Mouse (Mus musculus) embryonic facial prominence, embryonic 12.5 days (tissue): ENCODE results near the gene Ctnna3. TPM values are rescaled to one million over a fixed set of nuclear protein-coding genes. Genes with fewer than 3 reads are reported as not detected.
"Not testable (repeated sequence)": the region's sequence is repeated elsewhere in the genome, so short reads cannot be mapped to it uniquely, and the experiment has no call there.

Experiments
- ATAC-seq: fragments of 200-750 bp; cut with Nextera tagmentation; 2 replicates; pipeline ENCODE4 v1.8.0; 2017; ENCODE audit not compliant: insufficient number of reproducible peaks, insufficient read depth, low FRiP score, low TSS enrichment
- H3K27ac ChIP-seq: fragments of 300-500 bp; sonication (generic); 2 replicates; pipeline ENCODE4 v1.5.1; 2016; ENCODE audit warnings: mild to moderate bottlenecking
- H3K27me3 ChIP-seq: fragments of 300-500 bp; sonication (generic); 2 replicates; pipeline ENCODE4 v1.6.1; 2016; ENCODE audit warnings: mild to moderate bottlenecking, moderate library complexity
- H3K36me3 ChIP-seq: fragments of 300-500 bp; sonication (generic); 2 replicates; pipeline ENCODE4 v1.6.1; 2016; ENCODE audit warnings: mild to moderate bottlenecking
- H3K4me1 ChIP-seq: fragments of 300-500 bp; sonication (generic); 2 replicates; pipeline ENCODE4 v1.6.1; 2016
- H3K4me2 ChIP-seq: fragments of 300-500 bp; sonication (generic); replicated peaks from 2 replicates; pipeline ENCODE4 v1.6.1; 2016; ENCODE audit warnings: mild to moderate bottlenecking, moderate library complexity
- H3K4me3 ChIP-seq: fragments of 300-500 bp; sonication (generic); 2 replicates; pipeline ENCODE4 v1.5.1; 2016; ENCODE audit warnings: mild to moderate bottlenecking
- H3K9ac ChIP-seq: fragments of 300-500 bp; sonication (generic); 2 replicates; pipeline ENCODE4 v1.6.1; 2016; ENCODE audit warnings: mild to moderate bottlenecking, moderate library complexity
- H3K9me3 ChIP-seq: fragments of 300-500 bp; sonication (generic); 2 replicates; pipeline ENCODE4 v1.6.1; 2016; ENCODE audit warnings: mild to moderate bottlenecking, moderate library complexity
- WGBS: fragments of 180-500 bp; shearing (Covaris S2); methylation state at CpG from one replicate; pipeline ENCODE4 v1.1.7; 2016; 5-methylcytosine and 5-hydroxymethylcytosine counted together
- polyA plus RNA-seq: library from polyadenylated mRNA; unstranded; fragments of >200 nt; fragmentation: Nextera tagmentation; extraction: Ambion mirVana; gene quantifications from 2 replicates; pipeline ENCODE4 v1.2.1, GENCODE M21; 2016

Ctnna3 gene
- polyA plus RNA-seq, 1 experiment from 2014 or later, result 0.32 TPM

DNA sequence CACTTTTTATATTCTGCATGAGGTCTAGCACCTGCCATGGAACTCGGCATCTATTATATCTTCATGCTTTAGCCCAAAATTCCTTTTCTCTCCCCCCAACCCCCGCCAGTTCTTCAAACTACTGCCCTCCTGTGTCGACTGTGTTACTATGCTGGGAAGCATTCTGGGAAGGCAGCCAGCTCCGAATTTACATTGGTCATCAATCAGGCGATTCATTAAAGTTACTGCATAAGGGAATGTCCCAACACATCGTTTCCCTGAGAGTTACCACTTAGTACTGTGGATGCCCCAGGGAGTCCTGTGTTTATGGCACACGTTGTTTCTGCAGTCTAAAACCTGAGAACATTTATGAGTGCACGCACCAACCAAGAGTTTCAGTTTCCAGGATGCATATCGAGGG lies 1288.1 kb downstream of the Ctnna3 start:
- Histone ChIP-seq H3K27me3 (no peaks in the 10 kb centered on the region), H3K36me3 (no peaks in the 10 kb centered on the region), H3K9me3 (no peaks in the 10 kb centered on the region), H3K4me2 (no peak overlapping the region), H3K4me1 (no peaks in the 10 kb centered on the region), H3K9ac (no peak overlapping the region), H3K27ac (no peak overlapping the region), H3K4me3 (no peak overlapping the region)
- no peak for ATAC-seq
- WGBS, result 75% methylated on average over 9 of the region's 9 CpGs

DNA sequence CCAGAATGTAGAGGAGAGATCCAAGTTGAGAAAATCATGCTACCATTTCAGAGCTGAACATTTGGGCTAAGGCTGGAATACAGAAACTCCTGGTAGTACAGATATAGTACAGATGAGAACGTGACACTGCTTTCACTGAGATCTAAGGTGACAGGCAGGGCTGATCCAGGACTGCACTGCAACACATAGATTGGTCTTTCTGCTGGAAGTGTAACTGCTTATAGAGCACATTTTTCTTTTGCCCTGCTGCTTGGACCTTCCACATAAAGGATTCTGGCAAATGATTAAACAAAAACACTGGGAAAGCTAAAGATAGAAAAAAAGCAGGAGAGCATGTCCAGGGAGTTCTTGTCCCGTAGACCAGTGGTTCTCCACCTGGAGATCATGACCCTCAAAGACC lies 1305.8 kb downstream of the Ctnna3 start:
- no peaks in the 10 kb centered on the region for H3K27me3 ChIP-seq
- H3K9me3 ChIP-seq, result no peaks in the 10 kb centered on the region
- no peak overlapping the region for H3K4me3 ChIP-seq
- WGBS, result 78% methylated on average over 2 of the region's 2 CpGs
- H3K4me2 ChIP-seq, result no peak overlapping the region
- no peak overlapping the region for H3K9ac ChIP-seq
- no peaks in the 10 kb centered on the region for H3K36me3 ChIP-seq
- H3K4me1 ChIP-seq, result no peaks in the 10 kb centered on the region
- ATAC-seq, result no peak
- no peak overlapping the region for H3K27ac ChIP-seq

DNA sequence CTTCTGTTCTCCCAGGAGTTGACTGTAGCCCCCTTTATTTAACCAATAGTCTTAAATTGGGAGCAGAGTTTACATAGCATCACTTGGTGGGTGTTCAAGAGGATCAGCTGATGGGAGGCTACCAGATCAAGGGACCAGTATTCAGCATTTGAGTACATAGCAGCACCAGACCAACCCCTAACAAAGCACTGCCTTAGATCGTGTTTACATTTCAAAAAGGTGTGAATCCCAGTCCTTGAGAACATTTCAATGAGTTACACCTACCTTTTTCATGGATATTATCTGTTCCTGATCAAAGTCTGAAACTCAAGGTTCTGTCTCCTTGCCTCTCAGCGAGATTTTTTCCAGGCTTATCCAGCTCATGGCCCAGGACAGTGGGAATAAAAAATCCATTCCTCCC lies 1306.7 kb downstream of the Ctnna3 start:
- WGBS, result 33% methylated on average over 2 of the region's 2 CpGs
- H3K9me3 ChIP-seq, result no peaks in the 10 kb centered on the region
- H3K4me2 ChIP-seq, result no peak overlapping the region
- H3K4me3 ChIP-seq, result no peak overlapping the region
- H3K27ac ChIP-seq, result no peak overlapping the region
- ATAC-seq, result no peak
- H3K4me1 ChIP-seq, result no peaks in the 10 kb centered on the region
- H3K36me3 ChIP-seq, result no peaks in the 10 kb centered on the region
- H3K9ac ChIP-seq, result no peak overlapping the region
- no peaks in the 10 kb centered on the region for H3K27me3 ChIP-seq

DNA sequence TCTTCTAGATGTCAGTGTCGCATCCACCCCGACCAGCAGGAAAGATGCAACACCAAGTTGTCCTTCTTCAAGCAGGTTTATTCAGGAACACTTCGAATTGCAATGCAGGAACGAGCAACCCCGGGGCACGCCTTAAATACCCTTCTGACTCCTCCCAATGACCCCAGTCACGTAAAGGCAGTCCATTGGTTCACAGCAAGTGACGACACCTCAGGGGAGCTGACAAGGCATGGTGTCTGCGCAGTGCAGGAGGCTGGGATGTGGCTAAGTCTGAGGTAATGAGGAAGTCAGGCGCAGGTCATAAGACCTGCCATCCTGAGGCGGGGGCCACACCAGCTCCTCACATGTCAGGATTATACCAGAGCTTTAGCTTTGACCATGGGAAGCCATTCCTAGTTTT lies 1311.8 kb downstream of the Ctnna3 start:
- WGBS, result 84% methylated on average over 11 of the region's 11 CpGs
- H3K4me1 ChIP-seq, H3K9me3 ChIP-seq, H3K27me3 ChIP-seq, H3K9ac ChIP-seq, H3K4me2 ChIP-seq, H3K4me3 ChIP-seq, H3K27ac ChIP-seq, ATAC-seq, H3K36me3 ChIP-seq: not testable (repeated sequence)

DNA sequence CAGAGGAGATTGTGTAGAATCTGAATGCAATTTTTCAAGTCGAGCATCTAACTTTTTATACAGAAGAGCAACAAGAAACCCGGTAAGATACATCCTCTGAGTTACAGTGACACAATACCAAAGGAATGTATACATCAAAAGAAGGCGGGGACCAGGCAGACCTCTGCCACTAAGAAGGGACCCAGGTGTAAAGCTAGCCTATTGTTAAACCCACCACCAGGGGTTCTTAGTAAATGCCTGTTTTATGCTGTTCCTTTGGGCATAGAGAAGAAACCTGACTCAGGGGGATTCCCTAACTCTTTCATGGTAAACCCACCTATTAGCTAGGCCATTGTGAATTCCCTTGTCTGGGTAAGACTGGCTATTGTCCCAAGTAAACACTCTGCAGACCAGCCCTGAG lies 1314.2 kb downstream of the Ctnna3 start:
- not testable (repeated sequence) for ATAC-seq, H3K36me3 ChIP-seq, H3K9ac ChIP-seq, H3K27ac ChIP-seq, H3K4me1 ChIP-seq, H3K4me2 ChIP-seq, H3K4me3 ChIP-seq, H3K27me3 ChIP-seq, H3K9me3 ChIP-seq
- WGBS, result 23% methylated on average over 3 of the region's 3 CpGs

DNA sequence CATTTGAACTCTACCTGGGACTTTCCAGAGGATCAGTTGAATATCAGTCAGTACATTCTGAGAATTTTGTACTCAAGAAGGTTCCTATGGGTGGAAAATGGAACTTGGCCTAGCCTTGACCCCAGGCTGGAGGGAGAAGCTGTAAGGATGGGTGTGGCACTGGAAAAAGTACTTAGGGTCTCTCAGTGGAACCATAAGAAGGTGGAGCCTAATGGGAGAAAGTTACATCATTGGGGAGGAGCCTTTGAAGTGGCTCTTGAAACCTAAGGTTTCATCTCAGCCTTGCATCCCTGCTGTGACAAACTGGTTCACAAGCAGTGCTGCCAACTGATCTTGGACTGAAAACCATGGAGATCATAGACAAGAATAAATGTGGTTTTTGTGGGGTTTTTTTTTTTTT lies 1318.8 kb downstream of the Ctnna3 start:
- Histone ChIP-seq H3K4me1 (no peaks in the 10 kb centered on the region), H3K4me3 (no peak overlapping the region), H3K9ac (no peak overlapping the region), H3K27me3 (no peaks in the 10 kb centered on the region), H3K9me3 (no peaks in the 10 kb centered on the region), H3K4me2 (no peak overlapping the region), H3K36me3 (no peaks in the 10 kb centered on the region), H3K27ac (no peak overlapping the region)
- no peak for ATAC-seq

DNA sequence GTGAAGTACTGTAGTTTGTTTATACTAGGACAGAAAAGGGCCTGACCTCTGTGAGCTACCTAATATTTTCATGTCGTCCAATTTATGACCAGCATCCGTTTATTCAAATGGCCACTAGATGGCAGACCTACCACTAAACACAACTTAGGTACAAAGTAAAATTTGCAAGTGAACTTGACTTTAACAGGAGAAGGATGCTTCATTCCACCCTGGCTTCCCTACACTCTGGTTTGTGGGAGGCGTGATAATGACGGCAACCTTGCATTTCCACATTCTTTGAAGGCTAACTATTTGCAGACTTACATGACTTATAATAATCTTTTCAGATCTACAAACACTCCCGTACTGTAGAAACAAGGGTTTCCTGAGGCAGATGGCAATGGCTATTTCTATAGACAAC lies 1320.9 kb downstream of the Ctnna3 start:
- Histone ChIP-seq H3K4me3 (no peak overlapping the region), H3K27me3 (no peaks in the 10 kb centered on the region), H3K9ac (no peak overlapping the region), H3K4me1 (no peaks in the 10 kb centered on the region), H3K27ac (no peak overlapping the region), H3K9me3 (no peaks in the 10 kb centered on the region), H3K4me2 (no peak overlapping the region), H3K36me3 (no peaks in the 10 kb centered on the region)
- no peak for ATAC-seq
- 35% methylated on average over 5 of the region's 5 CpGs for WGBS

DNA sequence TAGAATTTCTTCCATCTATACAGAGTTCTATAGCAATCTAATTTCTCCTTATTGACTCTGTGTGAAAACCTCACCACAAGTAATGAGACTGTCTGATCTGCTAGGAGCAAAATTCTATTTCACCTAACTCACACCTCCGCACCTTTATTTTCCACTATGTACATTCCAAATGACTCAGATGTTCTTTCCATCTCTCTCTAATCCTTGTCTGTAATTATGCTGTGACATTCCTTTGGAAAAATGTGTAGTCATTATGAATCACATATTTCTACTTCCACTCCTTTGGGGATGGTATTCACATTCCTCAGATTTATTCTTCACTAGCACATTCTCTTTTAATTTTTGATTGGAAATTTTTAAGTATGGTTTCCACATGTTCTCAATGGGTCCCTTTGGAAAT lies 1406.4 kb downstream of the Ctnna3 start:
- no peaks in the 10 kb centered on the region for H3K36me3 ChIP-seq
- no peak overlapping the region for H3K4me2 ChIP-seq
- no peaks in the 10 kb centered on the region for H3K27me3 ChIP-seq
- H3K27ac ChIP-seq, result no peak overlapping the region
- no peak overlapping the region for H3K4me3 ChIP-seq
- H3K9me3 ChIP-seq, result no peaks in the 10 kb centered on the region
- no peaks in the 10 kb centered on the region for H3K4me1 ChIP-seq
- 85% methylated on average over 1 of the region's 1 CpGs for WGBS
- no peak for ATAC-seq
- no peak overlapping the region for H3K9ac ChIP-seq

DNA sequence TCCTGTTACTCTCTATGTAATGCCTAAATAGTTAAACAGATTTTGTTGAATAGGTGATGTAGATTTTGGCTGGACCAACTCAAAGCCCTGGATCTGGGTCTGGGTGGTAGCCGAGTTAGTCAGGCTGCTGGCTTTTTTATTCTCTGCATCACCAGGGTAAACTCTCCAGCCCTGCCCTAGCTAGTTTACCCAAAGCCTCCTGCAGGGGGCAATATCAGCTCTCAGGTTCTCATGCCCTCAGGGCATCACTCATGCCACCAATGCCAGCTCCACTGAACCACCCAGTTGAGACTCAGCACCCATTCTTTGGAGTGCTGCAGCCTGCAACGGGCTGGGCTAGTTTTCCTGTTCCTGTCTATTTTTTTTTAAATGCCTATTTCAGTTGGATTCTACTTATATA lies 1431.5 kb downstream of the Ctnna3 start:
- Histone ChIP-seq H3K27me3 (no peaks in the 10 kb centered on the region), H3K9me3 (no peaks in the 10 kb centered on the region), H3K27ac (no peak overlapping the region), H3K36me3 (no peaks in the 10 kb centered on the region), H3K9ac (no peak overlapping the region), H3K4me2 (no peak overlapping the region), H3K4me1 (no peaks in the 10 kb centered on the region), H3K4me3 (no peak overlapping the region)
- no peak for ATAC-seq
- WGBS, result 75% methylated on average over 2 of the region's 2 CpGs

DNA sequence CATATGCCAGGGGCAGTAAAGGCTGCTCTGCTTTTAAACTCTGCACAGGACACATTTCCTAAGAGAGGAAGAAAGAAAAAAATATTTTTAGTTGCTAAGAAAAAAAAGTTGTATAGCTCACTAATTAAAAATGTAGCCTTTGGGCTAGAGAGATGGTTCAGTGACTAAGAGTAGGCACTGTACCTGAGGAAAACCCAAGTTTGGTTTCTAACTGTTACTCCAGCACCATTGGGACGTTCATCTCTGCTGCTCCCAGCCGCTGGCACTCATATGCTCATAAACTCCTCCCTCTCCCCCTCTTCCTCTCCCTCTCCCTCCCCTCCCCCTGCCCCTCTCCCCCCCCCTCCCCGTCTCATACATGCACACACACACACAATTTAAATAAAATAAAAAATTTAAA lies 1441.0 kb downstream of the Ctnna3 start:
- Histone ChIP-seq H3K9me3 (no peaks in the 10 kb centered on the region), H3K9ac (no peak overlapping the region), H3K27me3 (no peaks in the 10 kb centered on the region), H3K4me1 (no peaks in the 10 kb centered on the region), H3K27ac (no peak overlapping the region), H3K4me2 (no peak overlapping the region), H3K36me3 (no peaks in the 10 kb centered on the region), H3K4me3 (no peak overlapping the region)
- WGBS, result 62% methylated on average over 3 of the region's 3 CpGs
- ATAC-seq, result no peak

DNA sequence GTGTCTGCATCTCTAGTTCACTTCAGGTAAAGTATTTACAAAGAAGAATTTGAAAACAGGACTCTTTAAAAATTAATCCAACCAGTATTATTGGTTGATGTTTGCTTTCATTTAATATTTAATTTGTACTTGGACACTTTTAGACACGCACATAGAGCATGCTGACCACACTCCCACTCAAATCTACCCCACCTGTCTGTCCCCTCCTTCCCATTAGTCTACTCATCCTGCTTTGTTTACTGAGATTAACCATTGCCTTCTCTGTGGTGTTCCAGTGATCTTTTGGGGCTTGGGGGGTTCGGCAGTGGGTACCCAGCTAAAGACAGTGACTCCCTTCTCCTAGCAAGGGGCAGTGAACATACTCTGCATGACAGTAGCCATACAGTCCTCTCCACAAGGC lies 1446.6 kb downstream of the Ctnna3 start:
- H3K4me3 ChIP-seq, result no peak overlapping the region
- no peak overlapping the region for H3K9ac ChIP-seq
- WGBS, result 72% methylated on average over 2 of the region's 2 CpGs
- H3K27me3 ChIP-seq, result no peaks in the 10 kb centered on the region
- H3K27ac ChIP-seq, result no peak overlapping the region
- no peak overlapping the region for H3K4me2 ChIP-seq
- no peak for ATAC-seq
- H3K36me3 ChIP-seq, result no peaks in the 10 kb centered on the region
- no peaks in the 10 kb centered on the region for H3K9me3 ChIP-seq
- no peaks in the 10 kb centered on the region for H3K4me1 ChIP-seq

DNA sequence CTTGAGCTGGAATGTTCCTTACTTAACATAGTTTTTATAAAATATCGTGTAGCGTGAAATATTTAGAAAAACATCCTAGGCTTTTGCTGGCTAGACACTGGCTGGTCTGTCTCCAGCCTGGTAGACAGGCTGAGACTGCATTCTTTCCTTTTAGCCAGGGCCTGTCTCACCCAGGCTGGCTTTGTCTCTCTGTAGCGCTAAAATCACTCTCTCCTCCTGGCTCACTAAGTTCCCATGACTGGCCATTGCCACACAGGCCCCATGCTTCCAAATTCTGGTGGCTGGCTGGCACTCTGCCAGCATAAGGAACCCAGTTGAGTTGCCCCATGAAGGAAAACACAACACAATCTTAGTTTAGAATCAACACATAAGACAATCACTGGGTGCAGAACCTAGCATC lies 1450.0 kb downstream of the Ctnna3 start:
- Histone ChIP-seq H3K27ac (no peak overlapping the region), H3K4me1 (no peaks in the 10 kb centered on the region), H3K4me3 (no peak overlapping the region), H3K9ac (no peak overlapping the region), H3K36me3 (no peaks in the 10 kb centered on the region), H3K27me3 (no peaks in the 10 kb centered on the region), H3K9me3 (no peaks in the 10 kb centered on the region), H3K4me2 (no peak overlapping the region)
- 48% methylated on average over 3 of the region's 3 CpGs for WGBS
- 0 out of 2 replicates have a peak, but pooled peaks have one; percentile 52 for ATAC-seq

DNA sequence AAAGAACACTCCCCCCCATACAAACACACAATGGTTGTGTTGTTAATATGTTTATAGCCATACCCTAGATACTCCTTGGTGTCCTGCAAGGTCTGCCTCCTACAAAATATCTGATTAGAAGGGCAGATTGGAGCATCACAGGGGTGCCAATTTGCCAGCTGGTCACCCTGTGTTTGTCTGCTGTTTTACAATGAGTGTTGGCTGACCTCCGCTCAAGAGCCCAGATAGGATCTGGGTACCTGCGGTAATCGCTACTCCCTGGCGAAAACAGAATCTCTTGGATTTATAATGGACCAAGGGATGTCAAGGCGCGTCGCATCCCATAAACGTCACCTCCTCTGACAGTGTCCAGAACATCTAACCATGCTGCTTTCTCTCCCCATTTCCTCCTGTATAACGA lies 1457.0 kb downstream of the Ctnna3 start:
- Histone ChIP-seq H3K9ac (no peak overlapping the region), H3K4me3 (no peak overlapping the region), H3K9me3 (no peaks in the 10 kb centered on the region), H3K27me3 (no peaks in the 10 kb centered on the region), H3K4me1 (no peaks in the 10 kb centered on the region), H3K4me2 (no peak overlapping the region), H3K36me3 (no peaks in the 10 kb centered on the region), H3K27ac (no peak overlapping the region)
- WGBS, result 93% methylated on average over 9 of the region's 9 CpGs
- no peak for ATAC-seq
